Comparison of ENCODE assay signal across 9 mouse cellular contexts in genomic region chr8:33981629-33982028, GRCm38 (mm10).
A peak's percentile ranks its signal among the peaks of the same experiment; 100 is the strongest.
DNase-seq lines count a peak whose midpoint lies in the region; ATAC-seq lines count a peak whose summit lies in the region.
"Had no signal": no experiment of that assay in that cellular context is flagged by ENCODE, and none has a peak within 500 bp of the region (broad histone marks: within the 10 kb centered on the region; RNA-seq: fewer than 3 reads in every experiment).

No protein-coding gene starts in this region.

- peak; percentile 48 for DNase-seq in hindbrain, embryonic 11.5 days (ENCODE audit: low spot score)
- DNase-seq in hindbrain, embryonic 14.5 days (ENCODE audit: low spot score), result no peak
- peak; percentile 54 to 57 for DNase-seq in B cell, adult 2 months
- peak; percentile 39 for DNase-seq in adipocyte (ENCODE audit: low spot score)
- DNase-seq in right cerebral cortex, postnatal 4 days, result no peak
- no peak for DNase-seq in urinary bladder, postnatal 4 days (ENCODE audit: low spot score in 2 of 2)
- DNase-seq: adrenal gland, adult 8-10 months had no signal

- no peaks in the 10 kb centered on the region for H3K9me3 ChIP-seq in hindbrain, embryonic 11.5 days (ENCODE audit: control insufficient read depth, low read length)
- H3K9me3 ChIP-seq in hindbrain, embryonic 14.5 days (ENCODE audit: control insufficient read depth, low read length), result no peaks in the 10 kb centered on the region

- H3K36me3 ChIP-seq in hindbrain, embryonic 11.5 days (ENCODE audit: control insufficient read depth, insufficient read depth, low read length), result no peaks in the 10 kb centered on the region
- H3K36me3 ChIP-seq in hindbrain, embryonic 14.5 days (replicated peaks; ENCODE audit: control insufficient read depth, insufficient read depth), result no peaks in the 10 kb centered on the region

- no peaks in the 10 kb centered on the region for H3K4me1 ChIP-seq in hindbrain, embryonic 11.5 days (replicated peaks; ENCODE audit: control insufficient read depth, insufficient read depth, low read length)
- no peaks in the 10 kb centered on the region for H3K4me1 ChIP-seq in hindbrain, embryonic 14.5 days (replicated peaks; ENCODE audit: control insufficient read depth, insufficient read depth, low read length)

- H3K27me3 ChIP-seq in hindbrain, embryonic 11.5 days (ENCODE audit: control insufficient read depth, insufficient read depth, low read length), result no peaks in the 10 kb centered on the region
- H3K27me3 ChIP-seq in hindbrain, embryonic 14.5 days (ENCODE audit: control insufficient read depth, insufficient read depth, low read length), result no peaks in the 10 kb centered on the region

- no peak overlapping the region for H3K4me2 ChIP-seq in hindbrain, embryonic 11.5 days (replicated peaks; ENCODE audit: low read depth, low read length)
- no peak overlapping the region for H3K4me2 ChIP-seq in hindbrain, embryonic 14.5 days (replicated peaks)

- H3K9ac ChIP-seq in hindbrain, embryonic 11.5 days (ENCODE audit: low read depth, low read length), result no peak overlapping the region
- no peak overlapping the region for H3K9ac ChIP-seq in hindbrain, embryonic 14.5 days

- no peak overlapping the region for H3K4me3 ChIP-seq in hindbrain, embryonic 11.5 days (ENCODE audit: low read depth, low read length)
- H3K4me3 ChIP-seq in hindbrain, embryonic 14.5 days (replicated peaks; ENCODE audit: low read length), result no peak overlapping the region

- 74% methylated on average over 4 of the region's 4 CpGs for whole genome bisulfite sequencing in hindbrain, embryonic 11.5 days
- 79% methylated on average over 4 of the region's 4 CpGs for WGBS in hindbrain, embryonic 14.5 days

- H3K27ac ChIP-seq in hindbrain, embryonic 11.5 days (ENCODE audit: low read depth, low read length), result no peak overlapping the region
- H3K27ac ChIP-seq in hindbrain, embryonic 14.5 days, result no peak overlapping the region

- no peak for ATAC-seq in hindbrain, embryonic 11.5 days (ENCODE audit: low FRiP score)
- no peak for ATAC-seq in hindbrain, embryonic 14.5 days (ENCODE audit: low FRiP score)
- ATAC-seq in megakaryocyte, adult 5-6 weeks (ENCODE audit: poor library complexity, severe bottlenecking), result peak; percentile 56; the same call in 1 of the 2 replicates
- no peak for ATAC-seq in cerebellum, adult (ENCODE audit: insufficient number of reproducible peaks, low FRiP score, low TSS enrichment)

Comparison
In these comparisons a context has a peak if more than half of its experiments do, and no peak if none do; other contexts are left out.
1. DNase-seq: peak in hindbrain, embryonic 11.5 days (single experiment), B cell, adult 2 months (2 of 2) and adipocyte (single experiment); none in hindbrain, embryonic 14.5 days (single experiment), right cerebral cortex, postnatal 4 days (single experiment) and urinary bladder, postnatal 4 days (0 of 2).